Mouse (Mus musculus): ENCODE measurements around the gene Ccdc9b. TPM values are rescaled to one million over a fixed set of nuclear protein-coding genes. Genes with fewer than 3 reads are reported as not detected.
A peak's percentile ranks its signal among the peaks of the same experiment; 100 is the strongest.

Ccdc9b gene
- polyA plus RNA-seq, 1 experiment from 2014 or later = 1.3 TPM

GRCm38 (mm10) chr2:118711038-118711494 is 51.4 kb downstream of the Ccdc9b start:
- peaks cover 32% of the 10 kb centered on the region for H3K27me3 ChIP-seq (replicated peaks; ENCODE audit: control insufficient read depth, insufficient read depth, low read length)
- peak overlapping the region; percentile 67 for H3K9ac ChIP-seq (replicated peaks; ENCODE audit: low read depth, low read length)
- ATAC-seq = peak; percentile 62
- H3K9me3 ChIP-seq (ENCODE audit: control insufficient read depth, low read length) = no peaks in the 10 kb centered on the region
- H3K36me3 ChIP-seq (ENCODE audit: control insufficient read depth, insufficient read depth) = no peaks in the 10 kb centered on the region
- H3K4me2 ChIP-seq (ENCODE audit: low read length) = peak overlapping the region; percentile 90
- H3K27ac ChIP-seq (ENCODE audit: low read length) = no peak overlapping the region
- peak overlapping the region; percentile 49 for H3K4me3 ChIP-seq (replicated peaks; ENCODE audit: low read length)
- WGBS = 1% methylated on average over 36 of the region's 36 CpGs
- peaks cover 31% of the 10 kb centered on the region for H3K4me1 ChIP-seq (replicated peaks; ENCODE audit: control insufficient read depth, insufficient read depth, low read length)

DNA sequence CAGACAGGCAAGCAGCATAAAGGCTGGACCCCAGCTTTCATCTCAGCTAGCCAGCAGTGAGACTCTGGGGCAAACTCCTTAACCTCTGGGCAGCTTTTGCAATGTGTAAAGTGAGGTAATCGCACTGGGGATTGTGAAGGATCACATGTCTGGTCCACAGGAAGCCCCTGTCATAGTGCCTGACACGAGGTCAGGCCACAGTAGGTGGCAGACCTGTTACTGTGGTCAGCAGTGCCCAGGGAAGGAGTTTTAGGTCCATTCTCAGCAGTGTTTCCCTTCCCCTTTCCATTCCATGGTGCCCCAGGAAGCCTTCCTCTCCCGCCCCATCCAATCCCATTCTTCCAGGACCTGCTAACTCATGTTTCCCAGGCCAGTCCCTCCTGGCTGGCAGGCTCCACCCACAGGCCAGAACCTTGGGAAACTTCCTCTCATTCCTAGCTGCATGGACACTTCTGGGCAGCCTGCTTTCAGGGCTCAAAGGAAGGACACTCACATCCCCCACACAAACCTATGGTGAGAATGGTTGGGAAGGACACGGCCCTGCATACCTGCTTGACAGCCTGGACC is 52.7 kb downstream of the Ccdc9b start:
- Histone ChIP-seq H3K27ac (ENCODE audit: low read length) (no peak overlapping the region), H3K4me2 (ENCODE audit: low read length) (no peak overlapping the region), H3K27me3 (replicated peaks; ENCODE audit: control insufficient read depth, insufficient read depth, low read length) (peaks cover 46% of the 10 kb centered on the region), H3K9ac (replicated peaks; ENCODE audit: low read depth, low read length) (no peak overlapping the region), H3K9me3 (ENCODE audit: control insufficient read depth, low read length) (no peaks in the 10 kb centered on the region), H3K4me1 (replicated peaks; ENCODE audit: control insufficient read depth, insufficient read depth, low read length) (peaks cover 29% of the 10 kb centered on the region), H3K36me3 (ENCODE audit: control insufficient read depth, insufficient read depth) (no peaks in the 10 kb centered on the region), H3K4me3 (replicated peaks; ENCODE audit: low read length) (no peak overlapping the region)
- ATAC-seq = no peak
- 47% methylated on average over 4 of the region's 4 CpGs for WGBS

DNA sequence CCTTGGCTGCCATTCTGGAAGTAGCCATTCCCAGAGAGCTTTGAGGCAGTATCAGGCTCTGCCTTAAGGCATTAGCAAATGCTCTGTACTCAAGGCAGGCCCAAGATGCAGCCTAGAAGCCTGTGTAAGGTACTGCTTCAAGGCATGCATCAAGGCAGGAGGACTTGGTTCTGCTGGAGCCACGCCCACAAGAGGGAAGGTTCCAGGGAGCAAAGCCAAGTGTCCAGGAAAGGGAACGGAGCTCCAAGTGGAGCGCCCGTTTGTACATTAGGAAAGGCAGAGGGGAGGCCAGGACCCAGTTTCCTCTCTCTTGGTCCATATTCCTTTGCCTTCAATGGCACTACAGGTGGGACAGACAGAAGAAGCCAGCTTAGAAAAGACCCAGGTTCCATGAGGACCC is 54.0 kb downstream of the Ccdc9b start:
- Histone ChIP-seq H3K4me1 (replicated peaks; ENCODE audit: control insufficient read depth, insufficient read depth, low read length) (peaks cover 31% of the 10 kb centered on the region), H3K27ac (ENCODE audit: low read length) (no peak overlapping the region), H3K9ac (replicated peaks; ENCODE audit: low read depth, low read length) (no peak overlapping the region), H3K4me2 (ENCODE audit: low read length) (no peak overlapping the region), H3K36me3 (ENCODE audit: control insufficient read depth, insufficient read depth) (no peaks in the 10 kb centered on the region), H3K27me3 (replicated peaks; ENCODE audit: control insufficient read depth, insufficient read depth, low read length) (peaks cover 55% of the 10 kb centered on the region), H3K4me3 (replicated peaks; ENCODE audit: low read length) (no peak overlapping the region), H3K9me3 (ENCODE audit: control insufficient read depth, low read length) (no peaks in the 10 kb centered on the region)
- ATAC-seq = no peak
- WGBS = 67% methylated on average over 4 of the region's 4 CpGs

DNA sequence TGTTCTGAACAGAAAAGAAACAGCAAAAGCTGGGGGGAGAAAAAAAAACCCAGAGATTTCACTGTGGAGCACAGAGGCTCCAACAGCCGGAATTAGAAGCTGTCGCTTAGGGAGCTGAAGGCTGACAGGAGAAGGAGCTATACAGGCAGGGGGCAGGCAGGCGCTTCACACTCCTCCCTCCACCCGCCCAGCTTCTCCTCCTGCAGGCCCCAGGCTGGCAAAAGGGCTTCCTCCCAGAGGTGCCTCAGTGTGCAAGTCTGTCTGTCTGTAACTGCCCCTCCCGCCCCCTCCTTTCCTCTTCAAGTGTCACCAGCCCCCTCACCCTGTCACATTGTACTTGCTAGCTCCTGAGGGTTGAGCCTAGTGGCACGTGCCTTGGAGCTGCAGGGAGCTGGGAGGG is 56.0 kb downstream of the Ccdc9b start:
- 0 out of 2 replicates have a peak, but pooled peaks have one; percentile 13 for ATAC-seq
- H3K27ac ChIP-seq (ENCODE audit: low read length) = no peak overlapping the region

More for the DNA sequence above, 56.0 kb downstream of the Ccdc9b start:
- no peak overlapping the region for H3K4me2 ChIP-seq (ENCODE audit: low read length)
- WGBS = 5% methylated on average over 6 of the region's 6 CpGs
- no peak overlapping the region for H3K4me3 ChIP-seq (replicated peaks; ENCODE audit: low read length)
- no peaks in the 10 kb centered on the region for H3K9me3 ChIP-seq (ENCODE audit: control insufficient read depth, low read length)
- peaks cover 63% of the 10 kb centered on the region for H3K27me3 ChIP-seq (replicated peaks; ENCODE audit: control insufficient read depth, insufficient read depth, low read length)
- H3K9ac ChIP-seq (replicated peaks; ENCODE audit: low read depth, low read length) = no peak overlapping the region
- H3K4me1 ChIP-seq (replicated peaks; ENCODE audit: control insufficient read depth, insufficient read depth, low read length) = peaks cover 43% of the 10 kb centered on the region
- no peaks in the 10 kb centered on the region for H3K36me3 ChIP-seq (ENCODE audit: control insufficient read depth, insufficient read depth)

Other genes with a start within 250 kb of the Ccdc9b start
- 1.3 and 1.5 TPM in 2 replicates for gene Bmf, start 213.0 kb downstream of the Ccdc9b start, polyA plus RNA-seq (2015; fragmentation: Nextera tagmentation; extraction: Ambion mirVana)
- gene Bub1b, start 164.4 kb downstream of the Ccdc9b start, polyA plus RNA-seq (2015; fragmentation: Nextera tagmentation; extraction: Ambion mirVana) = 36.4 and 45.0 TPM in 2 replicates
- 26.0 and 36.4 TPM in 2 replicates for gene Pak6, start 99.4 kb downstream of the Ccdc9b start, polyA plus RNA-seq (2015; fragmentation: Nextera tagmentation; extraction: Ambion mirVana)
- 0.43 and 0.46 TPM in 2 replicates for gene Ankrd63, start 58.7 kb downstream of the Ccdc9b start, polyA plus RNA-seq (2015; fragmentation: Nextera tagmentation; extraction: Ambion mirVana)
- 0.63 and 1.2 TPM in 2 replicates for gene Plcb2, start 34.2 kb downstream of the Ccdc9b start, polyA plus RNA-seq (2015; fragmentation: Nextera tagmentation; extraction: Ambion mirVana)
- 24.4 and 27.0 TPM in 2 replicates for gene Inafm2, start 16.9 kb downstream of the Ccdc9b start, polyA plus RNA-seq (2015; fragmentation: Nextera tagmentation; extraction: Ambion mirVana)
- not detected in 2 replicates for gene Phgr1, start 10.1 kb upstream of the Ccdc9b start, polyA plus RNA-seq (2015; fragmentation: Nextera tagmentation; extraction: Ambion mirVana)
- 27.3 and 36.9 TPM in 2 replicates for gene Disp2, start 17.1 kb upstream of the Ccdc9b start, polyA plus RNA-seq (2015; fragmentation: Nextera tagmentation; extraction: Ambion mirVana)
- 49.6 and 52.6 TPM in 2 replicates for gene Knstrn, start 51.3 kb upstream of the Ccdc9b start, polyA plus RNA-seq (2015; fragmentation: Nextera tagmentation; extraction: Ambion mirVana)
- gene Ivd, start 99.3 kb upstream of the Ccdc9b start, polyA plus RNA-seq (2015; fragmentation: Nextera tagmentation; extraction: Ambion mirVana) = 45.2 and 50.4 TPM in 2 replicates
- gene Bahd1, start 137.7 kb upstream of the Ccdc9b start, polyA plus RNA-seq (2015; fragmentation: Nextera tagmentation; extraction: Ambion mirVana) = 5.7 and 6.5 TPM in 2 replicates
- 5.4 and 6.1 TPM in 2 replicates for gene Chst14, start 163.8 kb upstream of the Ccdc9b start, polyA plus RNA-seq (2015; fragmentation: Nextera tagmentation; extraction: Ambion mirVana)